Mouse (Mus musculus) skeletal muscle tissue, adult 2 months (tissue): ENCODE results near the gene 4930442H23Rik.

Experiments used
- DNase-seq: peaks from one replicate; pipeline ENCODE4 v3.0.0-alpha.2; 2012; ENCODE audit warnings: low read depth, low spot score

4930442H23Rik gene

GRCm38 (mm10) chr10:81145307-81145706 is 38.3 kb downstream of the 4930442H23Rik start:
- DNase-seq, result no peak

- DNase-seq, result no peak
These were observed 39.0 kb downstream of the 4930442H23Rik start for GRCm38 (mm10) chr10:81144667-81145066.

DNA sequence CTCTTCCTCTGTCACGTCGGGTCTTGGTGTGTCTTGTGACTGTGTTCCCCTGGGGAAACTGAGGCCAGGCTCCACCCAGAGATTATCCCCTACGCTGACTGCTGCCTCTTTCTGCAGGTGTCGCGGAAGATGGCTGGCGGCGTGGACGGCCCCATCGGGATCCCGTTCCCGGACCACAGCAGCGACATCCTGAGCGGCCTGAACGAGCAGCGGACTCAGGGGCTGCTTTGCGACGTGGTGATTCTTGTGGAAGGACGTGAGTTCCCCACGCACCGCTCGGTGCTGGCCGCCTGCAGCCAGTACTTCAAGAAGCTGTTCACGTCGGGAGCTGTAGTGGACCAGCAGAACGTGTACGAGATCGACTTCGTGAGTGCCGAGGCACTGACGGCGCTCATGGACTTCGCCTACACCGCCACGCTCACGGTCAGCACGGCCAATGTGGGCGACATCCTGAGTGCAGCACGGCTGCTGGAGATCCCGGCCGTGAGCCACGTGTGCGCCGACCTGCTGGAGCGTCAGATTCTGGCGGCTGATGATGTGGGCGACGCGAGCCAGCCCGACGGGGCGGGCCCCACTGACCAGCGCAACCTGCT is 39.7 kb downstream of the 4930442H23Rik start:
- DNase-seq, result no peak

DNA sequence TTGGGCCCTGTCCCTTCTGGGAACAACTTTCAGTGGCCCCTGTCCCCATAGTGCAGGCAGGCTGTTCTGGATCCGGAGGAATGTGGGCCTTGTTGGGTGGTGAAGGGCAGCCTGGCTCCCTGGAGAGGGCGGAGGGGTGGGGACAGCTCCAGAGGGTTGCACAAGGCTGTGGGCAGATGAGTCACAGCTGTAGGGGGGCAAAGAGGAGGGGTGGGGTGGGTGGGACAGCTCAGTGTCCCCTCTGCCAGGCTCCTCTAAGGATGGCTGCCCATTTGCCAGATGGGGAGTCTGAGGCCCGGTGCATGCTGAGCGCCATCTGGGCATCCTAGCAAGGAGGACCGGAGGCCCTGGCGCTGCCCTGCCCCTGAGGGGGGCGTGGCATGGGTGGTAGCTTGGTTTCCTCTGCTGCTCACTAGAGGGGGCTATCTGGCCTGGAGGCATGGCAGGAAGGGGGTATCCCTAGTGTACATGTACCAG is 40.5 kb downstream of the 4930442H23Rik start:
- no peak for DNase-seq

GRCm38 (mm10) chr10:81142551-81142981 is 41.1 kb downstream of the 4930442H23Rik start:
- DNase-seq, result no peak

GRCm38 (mm10) chr10:81141455-81142210 is 42.0 kb downstream of the 4930442H23Rik start:
- DNase-seq, result no peak

DNA sequence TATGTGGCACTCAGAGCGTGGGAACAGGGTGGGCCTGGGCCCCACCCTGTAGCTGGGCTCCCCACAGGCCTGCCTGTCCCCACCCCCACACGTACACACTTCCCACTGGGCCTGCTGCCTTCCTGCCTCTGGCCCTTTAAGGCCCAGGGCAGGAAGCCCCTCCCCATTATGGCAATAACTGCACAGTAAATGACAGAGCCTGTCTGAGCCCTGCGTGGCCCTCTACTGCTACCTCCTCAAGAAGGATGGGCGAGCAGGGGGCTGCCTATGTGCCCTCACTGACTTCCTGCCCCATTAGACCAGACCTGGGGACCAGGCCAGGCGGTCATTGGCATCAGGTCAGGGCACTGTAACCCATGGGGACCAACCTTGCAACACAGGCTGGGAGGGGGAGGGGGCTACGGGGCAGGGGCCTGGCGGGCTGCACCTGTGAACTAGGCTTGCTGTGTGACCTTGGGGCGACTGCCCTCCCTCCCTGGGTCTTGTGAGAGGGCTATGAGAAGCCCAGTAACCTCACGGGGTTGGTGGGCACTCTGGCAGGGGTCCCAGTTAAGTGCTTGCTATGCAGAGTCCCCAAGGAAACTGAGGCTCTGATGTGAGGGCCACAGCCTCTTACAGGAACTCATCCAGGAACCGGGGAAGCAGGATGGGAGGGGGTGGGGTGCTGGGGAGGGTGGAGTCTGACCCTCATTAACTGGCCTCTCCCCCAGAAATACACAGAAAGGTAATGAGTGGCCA is 42.8 kb downstream of the 4930442H23Rik start:
- DNase-seq, result no peak

DNA sequence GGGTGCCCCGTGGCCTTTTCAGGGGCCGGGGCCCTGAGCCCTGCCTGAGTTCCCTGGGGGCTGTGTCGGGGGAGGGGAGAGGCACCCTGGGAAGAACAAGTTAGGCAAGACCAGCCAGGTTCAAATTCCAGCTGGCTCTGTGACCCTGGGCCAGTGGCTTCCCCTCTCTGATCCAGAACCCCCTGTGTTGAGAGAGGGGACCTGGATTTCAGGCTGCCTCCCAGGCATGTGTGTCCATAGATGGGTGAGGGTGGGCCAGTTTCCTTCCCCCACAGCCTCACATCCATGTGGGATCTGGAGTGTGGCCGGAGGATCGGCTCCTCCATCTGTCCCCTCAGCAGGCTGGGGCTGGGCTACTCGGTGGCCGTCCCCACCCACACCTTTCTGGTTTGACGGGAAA is 43.6 kb downstream of the 4930442H23Rik start:
- no peak for DNase-seq

GRCm38 (mm10) chr10:81139529-81139846 is 44.2 kb downstream of the 4930442H23Rik start:
- DNase-seq, result no peak

- DNase-seq, result no peak
These were observed 44.7 kb downstream of the 4930442H23Rik start for GRCm38 (mm10) chr10:81138821-81139528.

DNA sequence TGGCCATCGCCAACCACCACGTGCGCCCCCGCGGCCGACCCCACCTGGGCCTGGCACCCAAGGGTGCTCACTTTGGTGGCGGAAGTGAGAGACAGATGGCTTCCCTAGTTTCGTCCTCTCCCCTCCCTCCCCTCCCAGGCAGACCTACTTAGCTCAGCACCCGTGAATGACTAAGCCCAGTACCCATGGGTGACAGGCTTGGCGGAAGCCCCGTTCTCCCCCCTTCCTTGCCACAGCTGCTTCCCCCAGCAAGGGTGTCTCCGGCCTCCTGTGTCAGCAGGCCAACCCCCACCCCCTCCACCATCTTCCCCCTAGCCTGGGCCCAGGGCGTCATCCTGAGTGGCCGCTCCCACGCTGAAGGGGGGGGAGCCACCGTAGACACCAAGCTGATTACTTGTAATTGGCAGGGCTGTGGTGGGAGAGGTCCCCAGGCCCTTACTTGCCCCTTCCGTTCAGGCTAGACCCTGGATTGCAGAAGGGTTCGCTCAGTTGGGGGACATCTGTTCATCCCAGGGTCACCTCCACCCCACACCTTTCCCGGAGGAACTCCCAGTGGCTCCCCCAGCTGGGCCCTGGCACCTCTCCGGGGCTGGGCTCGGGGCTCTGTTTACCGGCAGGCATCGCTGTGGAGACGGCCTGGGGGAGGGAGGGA is 45.4 kb downstream of the 4930442H23Rik start:
- DNase-seq, result peak; percentile 63

DNA sequence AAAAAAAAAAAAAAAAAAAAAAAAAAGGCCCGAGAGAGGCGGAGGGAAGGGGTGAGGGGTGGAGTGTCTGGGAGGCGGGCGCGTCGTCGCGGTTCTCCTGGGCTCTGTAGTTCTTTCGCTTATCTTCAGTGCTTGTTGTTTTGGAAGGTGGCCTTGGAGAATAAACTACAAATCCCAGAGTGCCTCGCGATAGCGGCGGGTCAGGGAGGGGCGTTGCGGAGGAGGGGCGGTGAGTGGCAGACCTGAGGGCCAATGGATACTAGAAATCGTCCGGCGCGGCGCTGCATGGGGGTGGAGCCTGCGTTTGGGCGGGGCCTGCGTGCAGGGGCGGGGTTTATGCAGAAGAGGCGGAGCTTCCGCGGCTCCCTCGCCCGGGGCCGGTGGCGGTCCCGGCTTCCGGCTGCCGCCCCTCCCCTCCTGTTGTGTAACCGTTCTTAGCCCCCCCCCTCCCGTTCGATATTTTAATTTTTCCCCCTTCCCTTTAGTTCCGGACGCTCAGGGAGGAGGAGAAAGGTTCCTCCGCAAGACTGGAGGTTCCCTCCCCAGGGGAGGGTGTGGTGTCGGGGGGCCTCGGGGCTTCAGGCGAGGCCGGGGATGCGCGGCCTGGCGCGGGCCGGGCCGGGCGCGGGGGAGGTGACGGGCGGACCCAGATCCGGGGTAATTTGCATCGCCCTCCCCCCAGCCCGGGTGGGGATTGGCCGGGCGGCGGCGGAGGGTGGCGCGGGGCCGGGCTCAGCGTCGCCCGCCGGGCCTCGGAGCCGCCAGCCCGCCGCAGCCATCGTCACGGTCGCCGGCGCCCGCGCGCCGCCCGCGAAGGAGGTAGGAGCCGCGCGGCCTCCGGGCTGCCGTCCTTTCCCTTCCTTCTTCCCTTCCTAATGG is 46.2 kb downstream of the 4930442H23Rik start:
- DNase-seq, result peak; percentile 99

- peak; percentile 80 for DNase-seq
These were observed 46.9 kb downstream of the 4930442H23Rik start for GRCm38 (mm10) chr10:81136706-81137231.

GRCm38 (mm10) chr10:81135831-81136705 is 47.6 kb downstream of the 4930442H23Rik start:
- DNase-seq, result peak; percentile 72

- no peak for DNase-seq
These were observed 48.5 kb downstream of the 4930442H23Rik start, which contains the start of gene Zbtb7a for GRCm38 (mm10) chr10:81134966-81135681. TSS of gene Zbtb7a (plus strand) at chr10:81135220.

DNA sequence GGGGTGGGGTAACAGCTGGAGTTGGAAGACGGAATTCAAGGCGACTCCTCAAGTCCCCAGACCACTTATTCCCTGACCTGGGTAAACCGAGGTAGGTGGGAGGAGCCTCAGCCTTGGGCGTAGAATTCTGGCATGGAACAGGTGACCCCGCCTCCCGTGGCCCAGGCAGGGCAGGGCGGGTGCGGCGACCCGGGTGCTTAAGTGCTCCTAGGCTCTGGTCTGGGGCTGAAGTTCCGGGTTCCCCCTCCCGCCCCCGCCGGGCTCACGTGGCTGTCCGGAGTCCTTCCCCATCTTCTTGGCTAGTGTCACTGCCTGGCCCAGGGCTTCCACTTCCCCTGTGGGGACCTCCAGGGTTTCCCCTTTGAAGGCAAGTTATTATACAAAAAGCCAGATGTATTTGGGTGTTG is 49.5 kb downstream of the 4930442H23Rik start:
- peak; percentile 71 for DNase-seq
